Mouse (Mus musculus) heart, adult 2 months (tissue): Measurements from ENCODE around the gene Myo1d.

Experiments
- CTCF ChIP-seq: fragments of 200-600 bp; IDR thresholded peaks from 2 replicates; pipeline ENCODE4 v1.8.1; 2022; ENCODE audit warnings: antibody characterized with exemption, mild to moderate bottlenecking, moderate library complexity
- EP300 ChIP-seq: fragments of 200-500 bp; IDR thresholded peaks from 2 replicates; pipeline ENCODE4 v1.6.1; 2011; ENCODE audit warnings: low read depth, low read length, control low read depth; ENCODE audit not compliant: insufficient read depth
- POLR2A ChIP-seq: fragments of 200-500 bp; IDR thresholded peaks from 2 replicates; pipeline ENCODE4 v1.6.1; 2011; ENCODE audit warnings: mild to moderate bottlenecking, low read depth, low read length, control low read depth; ENCODE audit not compliant: insufficient read depth

DNA sequence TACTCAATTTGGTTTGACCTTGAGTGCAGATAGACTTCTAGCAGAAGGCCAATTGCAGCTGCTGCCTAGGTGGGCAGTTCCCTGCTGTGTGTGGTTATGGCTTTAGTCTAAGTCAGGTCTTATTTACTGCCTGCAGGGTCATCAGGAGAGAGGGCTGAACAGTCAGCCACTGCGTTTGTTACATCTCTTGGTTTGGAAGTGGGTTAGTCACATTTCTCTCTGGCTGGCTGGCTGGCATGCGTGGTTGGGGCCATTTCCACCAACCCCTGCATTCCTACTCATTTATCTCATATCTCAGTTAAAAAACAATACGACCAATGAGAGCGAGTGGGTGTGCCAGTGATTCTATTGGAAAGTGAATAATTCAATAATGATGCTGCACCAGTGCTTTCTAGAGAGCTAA is 280.3 kb downstream of the Myo1d start:
- no peak for TF ChIP-seq CTCF
- no peak for TF ChIP-seq POLR2A
- TF ChIP-seq EP300: no peak
